In genomic region chr2:104027458-104028138, GRCm38 (mm10) we compare ENCODE assay signal across 8 mouse cellular contexts. TPM values are rescaled to one million over a fixed set of nuclear protein-coding genes. Genes with fewer than 3 reads are reported as not detected.
DNase-seq lines count a peak whose midpoint lies in the region; ATAC-seq and TF ChIP-seq lines count a peak whose summit lies in the region.

Gene Fbxo3, plus strand, starts transcription at chr2:104027721.

- TF ChIP-seq POLR2A in brain, embryonic 14.5 days (IDR thresholded peaks at IDR 0.05; ENCODE audit: borderline replicate concordance, extremely low read depth, insufficient read depth, insufficient read length, poor library complexity, severe bottlenecking): peak; percentile 73; the same call in 1 of the 2 replicates
- TF ChIP-seq POLR2A in liver, adult 2 months (IDR thresholded peaks at IDR 0.05; ENCODE audit: extremely low read depth, insufficient read depth, low read length): peak; percentile 91

- H3K9ac ChIP-seq in heart, embryonic 12.5 days: peak within 1 kb of the TSS; percentile 100
- H3K9ac ChIP-seq in kidney, postnatal 0 days (ENCODE audit: low read depth, low read length): peak within 1 kb of the TSS; percentile 93
- peak within 1 kb of the TSS; percentile 92 for H3K9ac ChIP-seq in liver, adult 2 months (ENCODE audit: low read depth, low read length)

- peaks cover 3% of the 10 kb centered on the region for H3K27me3 ChIP-seq in C2C12 (ENCODE audit: control insufficient read depth, insufficient read depth, insufficient read length)
- H3K27me3 ChIP-seq in erythroblast, embryonic 14.5 days (ENCODE audit: control insufficient read depth): peaks cover 4% of the 10 kb centered on the region
- no peaks in the 10 kb centered on the region for H3K27me3 ChIP-seq in heart, embryonic 12.5 days (replicated peaks)
- no peaks in the 10 kb centered on the region for H3K27me3 ChIP-seq in kidney, postnatal 0 days (ENCODE audit: insufficient read depth, low read length)
- no peaks in the 10 kb centered on the region for H3K27me3 ChIP-seq in liver, adult 2 months (ENCODE audit: control insufficient read depth, insufficient read depth, low read length)

- peak; percentile 88 for DNase-seq in brain, embryonic 14.5 days (ENCODE audit: low read depth)
- DNase-seq in kidney, postnatal 0 days (ENCODE audit: low spot score): peak; percentile 85
- DNase-seq in liver, adult 2 months (ENCODE audit: extremely low read depth, low read depth, low spot score): peak; percentile 51
- DNase-seq in spleen, postnatal 36 days (ENCODE audit: low spot score in 2 of 2): peak; percentile 89 to 90

- ATAC-seq in heart, embryonic 12.5 days (ENCODE audit: insufficient number of reproducible peaks, low FRiP score): peak; percentile 97
- peak; percentile 94 for ATAC-seq in kidney, postnatal 0 days (replicated peaks; ENCODE audit: low FRiP score, low read depth)
- ATAC-seq in monocyte, adult 5-6 weeks (replicated peaks; ENCODE audit: insufficient number of reproducible peaks, low FRiP score, low TSS enrichment, poor library complexity, severe bottlenecking): peak; percentile 72

- H3ac ChIP-seq in C2C12 (ENCODE audit: control insufficient read depth, insufficient read length, low read depth): peak within 1 kb of the TSS; percentile 80

- 1% methylated on average over 44 of the region's 44 CpGs for WGBS in heart, embryonic 12.5 days
- WGBS in kidney, postnatal 0 days: under 1% methylated on average over 33 of the region's 44 CpGs
- WGBS in liver, adult 2 months: 2% methylated on average over 44 of the region's 44 CpGs

- no peak for TF ChIP-seq CTCF in C2C12 (IDR thresholded peaks at IDR 0.05; ENCODE audit: control insufficient read depth, insufficient read depth, insufficient read length)
- no peak for TF ChIP-seq CTCF in brain, embryonic 14.5 days (IDR thresholded peaks at IDR 0.05; ENCODE audit: borderline replicate concordance, extremely low read depth, insufficient read depth, insufficient read length)
- peak; percentile 36; the same call in 1 of the 2 replicates for TF ChIP-seq CTCF in kidney, postnatal 0 days (IDR thresholded peaks at IDR 0.05; ENCODE audit: low read depth)
- peak; percentile 48; the same call in 1 of the 2 replicates for TF ChIP-seq CTCF in liver, adult 2 months (IDR thresholded peaks at IDR 0.05; ENCODE audit: low read depth, low read length)

- peaks cover 40% of the 10 kb centered on the region for H3K4me1 ChIP-seq in erythroblast, embryonic 14.5 days (ENCODE audit: control insufficient read depth)
- H3K4me1 ChIP-seq in heart, embryonic 12.5 days (replicated peaks): peaks cover 18% of the 10 kb centered on the region
- H3K4me1 ChIP-seq in kidney, postnatal 0 days (replicated peaks; ENCODE audit: insufficient read depth, low read length): peaks cover 13% of the 10 kb centered on the region; the same call in 1 of the 2 replicates
- H3K4me1 ChIP-seq in liver, adult 2 months (ENCODE audit: control insufficient read depth, insufficient read depth, low read length): peaks cover 8% of the 10 kb centered on the region

- H3K36me3 ChIP-seq in C2C12 (ENCODE audit: control insufficient read depth, insufficient read depth): peaks cover 8% of the 10 kb centered on the region
- H3K36me3 ChIP-seq in erythroblast, embryonic 14.5 days (ENCODE audit: control insufficient read depth): peaks cover 30% of the 10 kb centered on the region
- peaks cover 12% of the 10 kb centered on the region for H3K36me3 ChIP-seq in heart, embryonic 12.5 days
- 0 out of 2 replicates have a peak, but pooled peaks cover 6% of the 10 kb centered on the region for H3K36me3 ChIP-seq in kidney, postnatal 0 days (ENCODE audit: insufficient read depth, low read length)
- H3K36me3 ChIP-seq in liver, adult 2 months (ENCODE audit: control insufficient read depth, insufficient read depth, low read length): peaks cover 13% of the 10 kb centered on the region

- peaks cover 9% of the 10 kb centered on the region for H3K79me3 ChIP-seq in C2C12 (ENCODE audit: low read depth)

- peaks cover 31% of the 10 kb centered on the region for H3K79me2 ChIP-seq in C2C12 (ENCODE audit: control insufficient read depth, insufficient read depth)
- H3K79me2 ChIP-seq in liver, adult 2 months (ENCODE audit: control insufficient read depth, insufficient read depth, low read length): peaks cover 14% of the 10 kb centered on the region

- peak within 1 kb of the TSS; percentile 82 for H3K4me2 ChIP-seq in heart, embryonic 12.5 days
- peak within 1 kb of the TSS; percentile 84 for H3K4me2 ChIP-seq in kidney, postnatal 0 days (ENCODE audit: low read length)

- peak within 1 kb of the TSS; percentile 55 for H3K27ac ChIP-seq in heart, embryonic 12.5 days (ENCODE audit: poor library complexity, severe bottlenecking)
- peak within 1 kb of the TSS; percentile 75 for H3K27ac ChIP-seq in kidney, postnatal 0 days
- H3K27ac ChIP-seq in liver, adult 2 months (replicated peaks; ENCODE audit: insufficient read depth, low read depth, low read length): peak within 1 kb of the TSS; percentile 99

- no peaks in the 10 kb centered on the region; the same call in 1 of the 2 replicates for H3K9me3 ChIP-seq in erythroblast, embryonic 14.5 days (ENCODE audit: control insufficient read depth, low read length)
- H3K9me3 ChIP-seq in heart, embryonic 12.5 days (replicated peaks): no peaks in the 10 kb centered on the region
- no peaks in the 10 kb centered on the region for H3K9me3 ChIP-seq in kidney, postnatal 0 days (replicated peaks; ENCODE audit: low read length)

- H3K4me3 ChIP-seq in C2C12 (ENCODE audit: insufficient read depth, poor library complexity, severe bottlenecking): peak within 1 kb of the TSS; percentile 92
- peak within 1 kb of the TSS; percentile 100 for H3K4me3 ChIP-seq in erythroblast, embryonic 14.5 days (replicated peaks)
- peak within 1 kb of the TSS; percentile 97 for H3K4me3 ChIP-seq in heart, embryonic 12.5 days
- H3K4me3 ChIP-seq in kidney, postnatal 0 days (replicated peaks; ENCODE audit: low read depth, low read length): peak within 1 kb of the TSS; percentile 98
- H3K4me3 ChIP-seq in liver, adult 2 months (ENCODE audit: insufficient read depth, low read depth, low read length): peak within 1 kb of the TSS; percentile 98

TF ChIP-seq in C2C12, 6 proteins besides CTCF, POLR2A, EP300 and RAD21:
- TF ChIP-seq FOSL1 (IDR thresholded peaks at IDR 0.05; ENCODE audit: insufficient read depth, low read length, poor library complexity, severe bottlenecking): no peak
- no peak for TF ChIP-seq USF1 (IDR thresholded peaks at IDR 0.05; ENCODE audit: low read depth)
- TF ChIP-seq CEBPB (IDR thresholded peaks at IDR 0.05; ENCODE audit: low read depth): no peak
- TF ChIP-seq MYOG (IDR thresholded peaks at IDR 0.05; ENCODE audit: control insufficient read depth, extremely low read depth, insufficient read length): no peak
- no peak for TF ChIP-seq MYOD1 (IDR thresholded peaks at IDR 0.05; ENCODE audit: control insufficient read depth, insufficient read length, low read depth)
- no peak for TF ChIP-seq MAX (IDR thresholded peaks at IDR 0.05)

RNA-seq across cellular contexts. Expression of gene Fbxo3, which starts in this region (rescaled TPM):
- 8.5 TPM for polyA plus RNA-seq in C2C12 (2012; fragmentation: generic; extraction: Trizol)
- polyA plus RNA-seq in brain, embryonic 14.5 days (2012; rRNA removed): 45.4 and 48.2 TPM in 2 replicates
- polyA plus RNA-seq in erythroblast, embryonic 14.5 days (2012): 0.70 and 0.79 TPM in 2 replicates
- 46.5 and 46.7 TPM in 2 replicates for polyA plus RNA-seq in heart, embryonic 12.5 days (2016; fragmentation: Nextera tagmentation; extraction: Ambion mirVana)
- 49.0 and 51.5 TPM in 2 replicates for polyA plus RNA-seq in kidney, postnatal 0 days (2015; fragmentation: Nextera tagmentation; extraction: Ambion mirVana)
- total RNA-seq in liver, adult 2 months (2014; rRNA removed): 93.9 and 95.9 TPM in 2 replicates
- polyA plus RNA-seq in liver, adult 2 months (2012; rRNA removed): 32.5 and 32.7 TPM in 2 replicates
- total RNA-seq in monocyte, adult 5-6 weeks (2017): 38.1 to 50.3 TPM (median 42.5 TPM) in 3 replicates

Comparison
In these comparisons a context has a peak if more than half of its experiments do, and no peak if none do; other contexts are left out.
1. Peak in every context shown above with its lines: DNase-seq, ATAC-seq, H3K4me3 ChIP-seq and H3K27ac ChIP-seq.
2. CTCF ChIP-seq: peak in kidney, postnatal 0 days (single experiment) and liver, adult 2 months (single experiment); none in C2C12 (single experiment) and brain, embryonic 14.5 days (single experiment).